ENCODE assay signal across 9 mouse cellular contexts in the genomic region with DNA sequence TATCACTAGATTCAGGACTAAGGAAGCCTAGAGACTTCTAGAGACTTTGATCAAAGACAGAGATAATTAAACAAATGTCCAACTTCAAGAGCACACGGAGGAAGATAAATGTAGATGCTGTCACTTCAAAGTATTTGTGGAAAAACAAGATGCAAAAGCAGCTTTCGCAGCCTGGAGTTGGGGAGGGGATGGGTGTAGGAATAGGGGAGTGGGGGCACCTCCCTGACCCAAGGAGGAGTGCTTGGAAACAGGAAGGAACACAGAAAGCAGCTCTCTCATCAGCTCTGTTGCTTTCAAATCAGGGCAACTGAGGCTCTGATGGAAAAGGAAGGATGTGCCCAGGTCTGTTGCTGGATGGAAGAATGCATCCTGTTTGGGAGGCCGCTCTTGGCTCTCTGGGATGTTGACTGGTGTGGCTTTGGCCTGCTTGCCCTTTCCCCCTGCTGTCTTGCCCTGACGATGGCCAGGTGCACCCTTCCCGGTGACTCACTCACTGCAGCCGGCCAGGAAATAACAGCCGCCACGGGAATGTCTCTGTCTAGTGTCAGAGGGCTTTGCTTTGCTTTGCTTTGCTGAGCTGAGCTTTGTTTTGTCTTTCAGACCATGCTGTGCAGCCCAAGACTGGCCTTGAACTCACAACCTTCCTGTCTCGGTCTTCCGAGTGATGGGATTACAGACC. TPM values are rescaled to one million over a fixed set of nuclear protein-coding genes. Genes with fewer than 3 reads are reported as not detected.
A peak's percentile ranks its signal among the peaks of the same experiment; 100 is the strongest.
DNase-seq lines count a peak whose midpoint lies in the region; ATAC-seq and TF ChIP-seq lines count a peak whose summit lies in the region.
"Had no signal": no experiment of that assay in that cellular context is flagged by ENCODE, and none has a peak within 500 bp of the region (broad histone marks: within the 10 kb centered on the region; RNA-seq: fewer than 3 reads in every experiment).

No protein-coding gene starts in this region.

- intact Hi-C loops in left cerebral cortex, postnatal 25 days (cut with DNase I) = no loop called here

- ATAC-seq in lung, embryonic 16.5 days (ENCODE audit: low read depth) = peak; percentile 3; the same call in 1 of the 2 replicates
- ATAC-seq in liver, postnatal 0 days = 0 out of 2 replicates have a peak, but pooled peaks have one; percentile 15

- TF ChIP-seq EP300 in liver, postnatal 0 days (IDR thresholded peaks at IDR 0.05; ENCODE audit: low read depth) = no peak

- TF ChIP-seq CTCF in liver, postnatal 0 days (IDR thresholded peaks at IDR 0.05; ENCODE audit: low read depth) = no peak

- H3K27ac ChIP-seq in lung, embryonic 16.5 days (ENCODE audit: low read length) = peak overlapping the region; percentile 81
- H3K27ac ChIP-seq in embryonic facial prominence, embryonic 10.5 days (replicated peaks) = peak overlapping the region; percentile 55; the same call in 1 of the 2 replicates
- peak overlapping the region; percentile 59 for H3K27ac ChIP-seq in liver, postnatal 0 days (ENCODE audit: low read depth)
- H3K27ac ChIP-seq: midbrain, embryonic 12.5 days had no signal

- no peaks in the 10 kb centered on the region for H3K36me3 ChIP-seq in lung, embryonic 16.5 days (ENCODE audit: control insufficient read depth, insufficient read depth, low read length)
- H3K36me3 ChIP-seq in embryonic facial prominence, embryonic 10.5 days (replicated peaks) = no peaks in the 10 kb centered on the region
- no peaks in the 10 kb centered on the region for H3K36me3 ChIP-seq in liver, postnatal 0 days (replicated peaks; ENCODE audit: insufficient read depth, low read length)
- H3K36me3 ChIP-seq: midbrain, embryonic 12.5 days had no signal

- H3K4me1 ChIP-seq in lung, embryonic 16.5 days (replicated peaks; ENCODE audit: control insufficient read depth, insufficient read depth, low read length) = peaks cover 32% of the 10 kb centered on the region
- peaks cover 38% of the 10 kb centered on the region for H3K4me1 ChIP-seq in embryonic facial prominence, embryonic 10.5 days
- peaks cover 5% of the 10 kb centered on the region; the same call in 1 of the 2 replicates for H3K4me1 ChIP-seq in liver, postnatal 0 days (ENCODE audit: insufficient read depth)

- H3K9ac ChIP-seq in lung, embryonic 16.5 days (ENCODE audit: low read length) = no peak overlapping the region
- H3K9ac ChIP-seq in liver, postnatal 0 days (replicated peaks) = no peak overlapping the region
- H3K9ac ChIP-seq: midbrain, embryonic 12.5 days had no signal

- DNase-seq in heart, adult 11 months = peak; percentile 91
- no peak for DNase-seq in heart, adult 9 months (ENCODE audit: low spot score in 2 of 2)
- DNase-seq in lung, postnatal 14 days = no peak
- DNase-seq in embryonic facial prominence, embryonic 10.5 days (ENCODE audit: low spot score) = peak; percentile 59
- peak; percentile 25 for DNase-seq in liver, postnatal 0 days
- DNase-seq in left cerebral cortex, postnatal 25 days (ENCODE audit: low spot score in 2 of 2) = no peak
- DNase-seq in layer of hippocampus, adult 9-11 months = no peak

- H3K27me3 ChIP-seq in lung, embryonic 16.5 days (ENCODE audit: control insufficient read depth, insufficient read depth, low read depth, low read length) = no peaks in the 10 kb centered on the region
- no peaks in the 10 kb centered on the region for H3K27me3 ChIP-seq in embryonic facial prominence, embryonic 10.5 days (replicated peaks; ENCODE audit: low read depth, poor library complexity, severe bottlenecking)
- no peaks in the 10 kb centered on the region for H3K27me3 ChIP-seq in liver, postnatal 0 days (ENCODE audit: insufficient read depth, low read length)
- H3K27me3 ChIP-seq: midbrain, embryonic 12.5 days had no signal

- 43% methylated on average over 10 of the region's 10 CpGs for WGBS in lung, embryonic 16.5 days
- WGBS in embryonic facial prominence, embryonic 10.5 days = 63% methylated on average over 10 of the region's 10 CpGs
- 60% methylated on average over 10 of the region's 10 CpGs for WGBS in liver, postnatal 0 days (ENCODE audit: insufficient replicate concordance)

- H3K9me3 ChIP-seq in lung, embryonic 16.5 days (ENCODE audit: control insufficient read depth, low read length) = no peaks in the 10 kb centered on the region
- no peaks in the 10 kb centered on the region for H3K9me3 ChIP-seq in embryonic facial prominence, embryonic 10.5 days
- no peaks in the 10 kb centered on the region for H3K9me3 ChIP-seq in liver, postnatal 0 days (ENCODE audit: low read length)
- H3K9me3 ChIP-seq: midbrain, embryonic 12.5 days had no signal

- H3K4me3 ChIP-seq in lung, embryonic 16.5 days (ENCODE audit: low read length) = no peak overlapping the region
- H3K4me3 ChIP-seq in embryonic facial prominence, embryonic 10.5 days = 0 out of 2 replicates have a peak overlapping the region, but pooled peaks have one; percentile 13
- H3K4me3 ChIP-seq in liver, postnatal 0 days (ENCODE audit: low read depth, low read length) = no peak overlapping the region
- H3K4me3 ChIP-seq: midbrain, embryonic 12.5 days had no signal

- H3K4me2 ChIP-seq in lung, embryonic 16.5 days (ENCODE audit: low read depth, low read length) = peak overlapping the region; percentile 1; the same call in 1 of the 2 replicates
- H3K4me2 ChIP-seq in liver, postnatal 0 days (ENCODE audit: low read depth, low read length) = no peak overlapping the region
- H3K4me2 ChIP-seq: midbrain, embryonic 12.5 days had no signal

RNA-seq across cellular contexts. Expression of a gene that starts 23.8 kb away (rescaled TPM):
- 33.5 and 34.8 TPM in 2 replicates for polyA plus RNA-seq in lung, embryonic 16.5 days (2015; fragmentation: Nextera tagmentation; extraction: Ambion mirVana)
- polyA plus RNA-seq in embryonic facial prominence, embryonic 10.5 days (2016; fragmentation: Nextera tagmentation; extraction: Ambion mirVana) = 41.7 and 44.3 TPM in 2 replicates
- polyA plus RNA-seq in liver, postnatal 0 days (2015; fragmentation: Nextera tagmentation; extraction: Ambion mirVana) = 3.5 and 3.8 TPM in 2 replicates
- total RNA-seq in left cerebral cortex, postnatal 25 days (2021) = 10 to 100 TPM; 20.2 to 20.3 TPM

Comparison
In these comparisons a context has a peak if more than half of its experiments do, and no peak if none do; other contexts are left out.
1. DNase-seq: peak in heart, adult 11 months (single experiment), embryonic facial prominence, embryonic 10.5 days (single experiment) and liver, postnatal 0 days (single experiment); none in heart, adult 9 months (0 of 2), lung, postnatal 14 days (single experiment), left cerebral cortex, postnatal 25 days (0 of 2) and layer of hippocampus, adult 9-11 months (single experiment).
2. Peak in every context shown above with its lines, with median percentiles within 50 percentile points of each other: H3K27ac ChIP-seq.